Mouse (Mus musculus) thymus, postnatal 14 days (tissue): Measurements from ENCODE around the gene Trnau1ap.
"Not testable (repeated sequence)": the region's sequence is repeated elsewhere in the genome, so short reads cannot be mapped to it uniquely, and the experiment has no call there.

ENCODE experiments used
- DNase-seq: peaks from one replicate; pipeline ENCODE4 v3.0.0; 2021

Gene Trnau1ap

DNA sequence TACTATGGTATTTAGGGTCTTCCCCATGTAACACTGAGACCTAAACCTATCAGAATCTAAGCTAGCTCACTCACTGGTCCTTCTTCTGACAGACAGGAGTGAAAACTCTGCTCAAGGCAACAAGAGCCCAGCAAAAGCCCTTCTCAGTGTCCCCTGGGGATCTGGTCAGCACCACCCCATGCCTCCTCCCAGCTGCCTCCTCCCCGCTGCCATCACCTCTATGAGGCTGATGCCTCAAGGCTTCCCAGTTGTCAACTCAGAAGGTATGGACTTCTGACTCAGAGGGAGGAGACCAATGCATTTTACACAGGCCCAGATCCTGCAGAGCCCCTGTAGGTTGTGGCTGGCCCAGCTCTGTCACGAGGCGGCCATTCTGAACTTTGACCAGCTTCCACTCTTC, 12.1 kb upstream of the Trnau1ap start:
- no peak for DNase-seq

DNA sequence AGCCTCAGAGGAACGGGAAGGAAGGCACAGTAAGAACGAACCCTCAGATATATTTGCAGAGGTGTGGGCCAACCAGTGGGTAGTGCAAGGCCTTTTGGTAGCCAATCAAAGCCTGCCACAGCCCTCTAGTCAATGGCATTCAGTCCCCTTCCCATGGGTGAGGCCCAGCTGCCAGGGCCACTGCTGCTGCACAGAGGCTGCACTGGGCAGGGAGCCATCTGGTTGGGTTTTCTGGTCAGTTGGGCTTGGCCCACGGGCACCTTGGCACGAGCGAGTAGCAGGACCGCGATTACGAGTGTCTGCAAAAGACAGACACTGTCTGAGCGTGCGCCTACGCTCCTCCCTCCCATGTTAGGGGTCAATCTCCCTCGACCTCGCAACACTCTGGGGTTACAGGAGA, 9.6 kb upstream of the Trnau1ap start:
- no peak for DNase-seq

- DNase-seq = no peak
These were observed 3.5 kb upstream of the Trnau1ap start for GRCm38 (mm10) chr4:132332880-132333279.

DNA sequence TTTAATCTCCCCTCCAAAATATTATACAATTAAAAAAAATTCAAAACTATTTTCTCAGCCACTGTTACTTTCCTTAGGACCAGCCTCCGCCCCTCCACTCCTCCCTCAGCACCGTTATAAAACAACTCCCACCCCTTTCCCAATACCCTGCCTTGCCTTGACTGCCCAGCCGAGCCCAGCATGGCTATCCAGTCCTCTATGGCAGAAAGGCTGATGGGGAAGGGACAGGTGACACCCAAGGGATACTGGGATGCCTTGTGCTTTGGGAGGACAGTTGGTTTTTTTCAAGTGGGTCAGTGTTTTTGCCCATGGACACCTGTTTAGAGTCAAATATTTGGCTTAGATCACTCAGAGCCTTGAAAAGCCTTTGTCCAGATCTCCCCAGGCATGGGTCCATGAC, 2.6 kb upstream of the Trnau1ap start:
- DNase-seq = no peak

DNA sequence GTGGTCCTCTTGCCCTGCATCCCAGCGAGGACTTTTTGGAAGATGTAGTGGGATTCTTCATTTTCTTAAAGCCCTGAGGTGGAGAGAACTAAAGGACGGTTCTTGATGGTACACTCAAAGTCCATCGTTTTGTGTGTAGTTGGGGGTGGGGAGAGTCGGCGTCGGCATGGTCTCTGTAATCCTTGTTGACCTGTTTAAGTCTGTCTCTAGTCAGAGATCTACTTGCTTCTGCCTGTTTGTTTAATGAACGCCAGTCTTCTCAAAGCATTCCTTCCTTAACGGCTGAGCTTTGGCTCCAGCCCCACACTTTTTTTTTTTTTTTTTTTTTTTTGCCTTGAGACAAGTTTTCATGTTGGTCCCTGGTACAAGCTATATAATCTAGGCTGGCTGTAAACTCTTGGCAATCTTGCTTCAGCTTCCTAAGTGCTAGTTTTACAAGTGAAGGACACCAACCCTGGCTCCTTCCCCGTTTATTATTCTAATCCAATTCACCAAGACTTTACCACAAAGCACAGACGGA, 557 bp upstream of the Trnau1ap start:
- DNase-seq = no peak

DNA sequence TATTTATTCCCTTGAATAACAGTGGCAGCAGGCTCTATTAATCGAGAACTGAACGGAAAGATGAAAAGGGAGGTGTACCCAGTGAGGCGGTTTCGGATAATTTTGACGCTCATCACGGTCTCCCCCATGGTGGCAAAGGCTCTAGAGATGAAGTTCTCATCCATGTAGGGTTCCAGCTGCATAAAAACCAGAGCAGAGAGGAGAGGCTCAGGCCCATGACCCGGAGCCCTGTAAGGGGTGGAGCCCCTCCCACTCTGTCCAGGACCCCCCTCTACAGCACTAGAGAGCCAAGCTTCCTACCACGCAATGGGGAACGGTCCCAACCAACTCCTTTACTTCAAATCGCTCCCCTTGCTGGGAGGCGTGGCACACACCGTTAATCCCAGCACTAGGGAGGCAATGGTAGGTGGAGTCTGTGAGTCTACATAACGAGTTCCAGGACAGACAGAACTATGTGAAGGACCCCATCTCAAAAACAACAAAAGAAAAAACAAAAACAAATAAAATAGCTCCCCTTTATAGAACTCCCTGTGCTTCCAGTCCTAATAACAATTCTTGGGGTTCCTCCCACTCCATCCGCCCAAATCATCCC, 851 bp downstream of the Trnau1ap start:
- DNase-seq = no peak

GRCm38 (mm10) chr4:132326481-132326880, 2.9 kb downstream of the Trnau1ap start:
- DNase-seq = no peak

GRCm38 (mm10) chr4:132315711-132316110, 13.6 kb downstream of the Trnau1ap start:
- DNase-seq = no peak

DNA sequence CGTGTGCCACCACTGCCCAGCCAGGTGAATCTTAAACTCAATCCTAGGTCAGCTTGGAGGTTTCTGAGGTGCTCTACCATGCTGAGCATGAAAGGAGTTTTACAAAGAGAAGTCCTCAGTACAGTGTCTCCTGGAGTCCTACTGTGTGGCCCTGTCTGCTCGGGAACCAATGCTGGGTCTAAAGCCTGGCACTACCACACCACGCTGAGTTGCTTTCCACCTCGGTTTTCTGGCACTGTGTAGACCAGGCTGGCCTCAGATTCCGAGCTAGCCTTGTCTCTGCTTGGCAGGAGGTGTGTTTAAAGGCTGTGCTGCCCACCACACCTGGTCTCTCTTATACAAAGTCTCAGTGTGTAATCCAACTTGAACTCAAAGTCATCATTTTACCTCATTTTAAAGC, 16.7 kb downstream of the Trnau1ap start:
- DNase-seq = no peak

DNA sequence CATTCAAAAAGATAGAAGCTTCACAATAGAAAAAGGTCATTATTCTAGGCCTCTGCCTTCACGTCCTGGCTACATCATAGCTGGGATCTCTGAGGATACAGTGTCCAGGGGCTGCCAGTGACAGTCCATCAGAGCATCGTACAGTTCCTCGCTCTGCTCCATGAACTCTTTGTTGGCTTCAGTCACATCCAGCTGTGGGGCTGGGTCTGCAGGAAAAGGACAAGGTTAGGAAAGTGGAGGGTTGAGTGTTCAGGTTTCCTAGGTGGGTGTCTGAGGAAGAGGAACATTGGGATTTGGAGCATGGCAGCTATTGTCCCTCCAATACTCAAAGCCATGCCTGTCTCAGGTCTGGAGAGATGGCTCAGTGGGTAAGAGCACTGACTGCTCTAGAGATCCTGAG, 17.5 kb downstream of the Trnau1ap start:
- no peak for DNase-seq

- no peak for DNase-seq
These were observed 18.1 kb downstream of the Trnau1ap start for GRCm38 (mm10) chr4:132311209-132311608.

GRCm38 (mm10) chr4:132309849-132310472, 19.4 kb downstream of the Trnau1ap start:
- DNase-seq = peak; percentile 83

DNA sequence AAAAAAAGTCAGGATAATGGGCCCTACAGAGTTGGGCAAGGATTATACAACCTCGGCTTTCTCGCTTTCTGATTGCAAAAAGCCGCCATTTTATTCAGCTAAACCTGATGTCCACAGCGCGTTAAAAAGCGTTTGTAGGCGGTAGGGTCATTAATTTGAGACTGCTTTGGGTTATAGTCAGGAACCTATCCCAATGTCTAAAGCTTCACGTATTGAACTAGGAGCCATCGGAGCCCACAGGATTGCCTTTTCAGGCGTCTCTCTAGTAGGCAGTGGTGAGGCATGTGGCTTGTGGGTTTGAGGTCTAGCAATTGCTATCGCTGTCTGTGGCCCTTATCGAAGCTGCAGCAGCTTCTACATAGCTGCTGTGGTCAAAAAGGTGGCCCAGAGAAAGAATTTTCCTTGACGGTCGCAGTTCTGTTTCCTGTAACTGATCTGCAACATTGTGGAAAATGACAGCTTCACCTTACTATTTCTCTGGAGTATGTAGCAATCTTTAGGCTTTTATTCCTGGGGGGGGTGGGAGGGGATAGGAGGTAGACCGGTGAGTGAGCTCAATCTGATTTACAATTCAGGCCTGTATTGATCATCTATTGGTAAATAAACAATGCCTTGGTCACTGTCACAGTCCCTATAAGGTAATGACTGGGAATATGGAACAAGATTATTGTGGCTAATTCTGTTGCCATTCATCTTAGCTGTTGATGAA, 20.0 kb downstream of the Trnau1ap start:
- DNase-seq = peak; percentile 21

- DNase-seq = peak; percentile 92
These were observed 20.8 kb downstream of the Trnau1ap start for GRCm38 (mm10) chr4:132308437-132309139.

- no peak for DNase-seq
These were observed 23.3 kb downstream of the Trnau1ap start for GRCm38 (mm10) chr4:132306004-132306403.

DNA sequence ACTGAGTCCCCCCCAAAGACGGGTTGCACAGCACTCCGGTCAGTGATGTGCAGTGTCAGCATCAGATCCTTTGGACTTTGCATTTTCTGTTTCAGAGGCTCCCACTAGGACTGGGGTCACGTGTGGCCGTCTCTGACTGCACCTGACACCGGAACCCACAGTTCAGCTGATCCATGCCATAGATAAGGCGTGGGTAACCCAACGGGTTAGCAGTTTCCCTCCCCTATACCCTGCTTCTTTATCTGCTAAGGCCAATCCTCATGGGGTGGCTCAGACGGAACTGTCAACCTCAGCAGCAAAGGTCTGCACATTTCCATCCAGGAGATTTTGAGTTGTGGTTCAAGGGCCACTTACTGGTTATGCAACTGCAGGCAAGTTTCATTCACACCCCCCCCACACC, 24.1 kb downstream of the Trnau1ap start:
- no peak for DNase-seq

DNA sequence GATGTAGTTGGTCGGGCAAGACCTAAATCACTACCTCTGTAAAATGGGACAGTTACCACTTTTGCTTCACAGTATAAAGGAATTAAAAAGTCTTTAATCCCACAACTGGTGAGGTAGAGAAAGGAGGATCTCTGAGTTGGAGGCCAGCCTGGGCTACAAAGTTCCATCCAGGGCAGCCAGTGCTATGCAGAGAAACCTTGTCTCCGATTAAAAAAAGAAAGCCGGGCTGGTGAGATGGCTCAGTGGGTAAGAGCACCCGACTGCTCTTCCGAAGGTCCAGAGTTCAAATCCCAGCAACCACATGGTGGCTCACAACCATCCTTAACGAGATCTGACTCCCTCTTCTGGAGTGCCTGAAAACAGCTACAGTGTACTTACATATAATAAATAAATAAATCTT, 25.9 kb downstream of the Trnau1ap start:
- not testable (repeated sequence) for DNase-seq

DNA sequence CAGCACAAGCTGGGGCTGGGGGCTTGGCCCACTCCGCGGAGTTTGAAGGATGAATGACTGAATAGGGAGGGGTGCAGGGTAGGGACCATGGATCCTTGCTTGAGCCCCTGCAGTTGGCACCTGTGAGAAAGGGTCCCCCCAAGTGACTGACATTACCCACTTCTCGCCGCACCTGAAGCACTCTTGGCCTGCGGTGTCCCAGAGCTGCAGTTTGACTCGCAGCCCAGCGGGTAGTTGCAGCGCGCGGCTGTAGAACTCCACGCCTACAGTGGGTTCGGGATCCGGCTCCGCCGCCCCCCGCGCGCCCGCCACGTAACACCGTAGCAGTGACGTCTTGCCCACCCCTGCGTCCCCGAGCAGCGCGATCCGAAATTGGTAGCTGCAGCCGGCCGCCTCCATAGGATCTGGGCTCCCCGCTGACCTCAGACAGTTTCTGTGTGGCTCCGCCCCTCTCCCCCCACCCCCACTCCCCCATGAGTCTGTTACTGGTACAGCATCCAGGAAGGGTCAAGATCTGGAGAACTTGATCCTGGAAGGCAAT, 26.3 kb downstream of the Trnau1ap start, which contains the start of gene Rab42:
Gene Rab42 (minus strand): TSS at position 447 of the 541 bp plus-strand sequence.
- DNase-seq = peak; percentile 68

- DNase-seq = no peak
These were observed 27.1 kb downstream of the Trnau1ap start for GRCm38 (mm10) chr4:132301965-132302938.

DNA sequence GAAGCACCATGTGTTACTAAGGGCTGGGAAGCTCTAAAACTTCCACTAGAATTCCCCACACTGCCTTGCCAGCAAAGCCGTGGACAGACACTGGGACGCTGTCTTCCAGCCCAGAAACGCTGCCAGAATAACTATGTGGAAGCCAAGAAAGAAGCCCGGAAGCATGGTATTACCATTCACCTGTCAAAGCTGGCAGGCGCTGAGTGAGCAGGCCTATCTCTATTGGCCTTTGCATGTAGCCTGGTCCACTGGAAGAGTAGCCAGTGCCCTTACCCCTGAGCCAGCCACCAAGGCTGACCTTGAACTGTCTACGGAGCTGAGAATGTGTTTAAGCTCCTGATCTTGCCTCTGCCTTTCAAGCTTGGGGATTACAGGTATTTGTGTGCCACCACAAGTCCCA, 27.9 kb downstream of the Trnau1ap start:
- no peak for DNase-seq

DNA sequence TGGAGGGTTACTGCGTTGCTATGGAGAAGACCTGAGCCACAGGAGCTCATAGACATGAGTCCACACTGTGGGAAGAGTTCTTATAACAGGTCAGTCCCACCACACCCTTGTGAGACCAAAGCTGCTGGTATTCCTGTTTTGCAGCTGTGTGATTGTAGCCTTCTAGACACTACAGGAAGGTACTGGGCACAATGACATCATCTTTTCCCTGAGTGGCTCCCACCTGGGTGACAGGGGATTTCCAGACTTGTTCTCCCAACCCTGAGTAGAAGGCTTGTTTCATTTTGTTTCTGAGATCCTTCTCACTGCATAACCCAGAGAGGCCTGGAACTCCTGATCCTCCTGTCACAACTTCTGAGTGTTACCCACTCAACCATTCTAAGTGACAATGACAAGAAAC, 29.5 kb downstream of the Trnau1ap start:
- DNase-seq = no peak
